Mouse (Mus musculus) midbrain, embryonic 14.5 days (tissue): ENCODE data around the gene Nat9. TPM values are rescaled to one million over a fixed set of nuclear protein-coding genes. Genes with fewer than 3 reads are reported as not detected.
A peak's percentile ranks its signal among the peaks of the same experiment; 100 is the strongest.

Experiments
- ATAC-seq: fragments of 200-750 bp; cut with Nextera tagmentation; 2 replicates; pipeline ENCODE4 v1.8.0; 2017; ENCODE audit warnings: moderate number of reproducible peaks, moderate library complexity; ENCODE audit not compliant: low FRiP score, low TSS enrichment
- DNase-seq: peaks from one replicate; pipeline ENCODE4 v3.0.0-alpha.2; 2015
- H3K27ac ChIP-seq: fragments of 300-500 bp; sonication (generic); replicated peaks from 2 replicates; pipeline ENCODE4 v1.5.1; 2014; ENCODE audit warnings: mild to moderate bottlenecking, low read depth, low read length, moderate library complexity
- H3K27me3 ChIP-seq: fragments of 300-500 bp; sonication (generic); 2 replicates; pipeline ENCODE4 v1.6.1; 2014; ENCODE audit warnings: low read length, control low read depth, mixed read lengths; ENCODE audit not compliant: control insufficient read depth, insufficient read depth
- H3K36me3 ChIP-seq: fragments of 300-500 bp; sonication (generic); 2 replicates; pipeline ENCODE4 v1.6.1; 2014; ENCODE audit warnings: low read length, control low read depth; ENCODE audit not compliant: control insufficient read depth, insufficient read depth
- H3K4me1 ChIP-seq: fragments of 300-500 bp; sonication (generic); 2 replicates; pipeline ENCODE4 v1.6.1; 2014; ENCODE audit warnings: mild to moderate bottlenecking, antibody characterized with exemption, low read length, control low read depth; ENCODE audit not compliant: control insufficient read depth, insufficient read depth
- H3K4me2 ChIP-seq: fragments of 300-500 bp; sonication (generic); 2 replicates; pipeline ENCODE4 v1.6.1; 2014; ENCODE audit warnings: mild to moderate bottlenecking, low read length, moderate library complexity
- H3K4me3 ChIP-seq: fragments of 300-500 bp; sonication (generic); replicated peaks from 2 replicates; pipeline ENCODE4 v1.5.1; 2014; ENCODE audit warnings: low read depth, low read length
- H3K9ac ChIP-seq: fragments of 300-500 bp; sonication (generic); replicated peaks from 2 replicates; pipeline ENCODE4 v1.6.1; 2014; ENCODE audit warnings: mild to moderate bottlenecking, low read length, moderate library complexity
- H3K9me3 ChIP-seq: fragments of 300-500 bp; sonication (generic); 2 replicates; pipeline ENCODE4 v1.6.1; 2016; ENCODE audit warnings: low read length, control low read depth, mixed read lengths; ENCODE audit not compliant: control insufficient read depth
- WGBS: fragments of 180-500 bp; shearing (Covaris S2); extraction: QIAGEN DNeasy Blood & Tissue Kit; methylation state at CpG from one replicate; pipeline ENCODE4 v1.1.7; 2014; 5-methylcytosine and 5-hydroxymethylcytosine counted together
- polyA plus RNA-seq: library from polyadenylated mRNA; unstranded; fragments of >200 nt; fragmentation: Nextera tagmentation; extraction: Ambion mirVana; gene quantifications from 2 replicates; pipeline ENCODE4 v1.2.1, GENCODE M21; 2014

The Nat9 gene
- polyA plus RNA-seq, 1 experiment from 2014 or later, result 17.4 TPM

DNA sequence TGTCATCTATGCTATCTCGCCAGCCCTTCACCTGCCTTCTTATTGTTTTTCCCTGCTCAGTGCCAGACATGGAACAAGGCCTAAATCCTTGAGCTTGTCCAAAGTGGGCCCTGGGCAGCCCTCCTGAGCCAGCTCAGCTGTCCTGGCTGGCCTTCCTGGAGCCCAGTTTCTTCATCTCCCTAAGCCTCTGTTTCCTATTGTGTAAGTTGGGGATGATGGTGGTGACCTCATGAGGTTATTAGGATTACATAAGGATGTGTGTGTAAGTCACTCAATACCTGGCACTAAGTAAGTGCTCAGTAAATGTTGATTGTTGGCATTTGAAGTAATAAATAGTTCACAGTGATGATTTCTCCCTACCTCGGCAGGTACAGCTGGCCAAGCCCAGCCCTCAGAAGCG lies 20.9 kb downstream of the Nat9 start:
- Histone ChIP-seq H3K4me1 (peaks cover 14% of the 10 kb centered on the region), H3K27ac (no peak overlapping the region), H3K4me3 (no peak overlapping the region), H3K9me3 (no peaks in the 10 kb centered on the region), H3K36me3 (no peaks in the 10 kb centered on the region), H3K4me2 (no peak overlapping the region), H3K9ac (no peak overlapping the region), H3K27me3 (peaks cover 36% of the 10 kb centered on the region)
- DNase-seq, result no peak
- WGBS, result 98% methylated on average over 3 of the region's 3 CpGs
- ATAC-seq, result no peak

DNA sequence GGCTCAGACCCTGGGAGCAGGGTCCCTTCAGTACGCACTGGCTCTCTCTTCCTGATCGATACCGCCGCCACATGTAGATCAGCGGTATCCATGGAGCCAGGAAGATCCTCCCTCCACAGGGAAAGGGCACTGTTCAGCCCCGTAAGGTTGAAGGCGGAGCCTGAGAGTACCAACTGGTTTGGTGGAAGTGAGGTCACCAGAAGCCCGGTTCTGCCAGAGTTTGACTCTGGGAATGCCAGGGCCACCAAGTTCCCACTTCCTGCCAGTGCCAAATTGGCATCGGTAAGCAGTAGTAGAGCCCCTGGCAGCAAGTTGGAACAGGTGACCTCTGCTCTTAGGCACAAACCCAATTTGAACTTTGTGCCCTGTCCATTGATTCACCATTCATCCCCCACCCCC lies 22.7 kb downstream of the Nat9 start:
- H3K27me3 ChIP-seq, result peaks cover 44% of the 10 kb centered on the region

DNA sequence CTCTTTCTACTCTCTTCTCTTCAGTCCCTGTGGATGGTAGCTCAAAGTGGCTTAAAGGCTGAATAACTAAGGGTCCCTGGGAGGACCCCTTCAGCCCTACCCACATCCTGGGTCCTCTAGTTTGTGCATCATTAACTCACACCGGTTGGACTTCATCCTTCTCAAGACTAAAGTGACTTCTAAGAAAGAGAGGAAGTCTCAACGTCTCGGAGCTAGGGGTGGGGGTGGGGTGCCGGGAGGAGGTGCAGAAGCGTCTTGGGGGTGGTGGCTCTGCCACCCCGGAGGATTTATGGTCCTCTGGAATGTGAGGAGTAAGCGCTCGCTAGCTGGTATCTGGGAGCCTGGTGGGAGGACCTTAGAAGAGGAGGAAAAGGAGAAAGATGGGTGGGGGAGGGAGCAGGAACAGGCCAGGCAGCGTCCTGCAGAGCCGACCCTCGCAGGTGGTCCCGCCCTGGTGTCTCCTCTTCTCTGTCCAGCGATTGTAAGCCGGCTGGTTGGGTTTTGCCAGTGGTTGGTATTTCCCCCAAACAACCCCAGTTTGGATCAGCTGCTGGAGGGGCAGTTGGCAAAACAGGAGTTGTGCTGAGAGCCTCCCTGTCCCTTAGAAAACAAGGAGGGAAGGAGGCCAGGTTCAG lies 23.2 kb downstream of the Nat9 start:
- WGBS, result under 1% methylated on average over 14 of the region's 14 CpGs
- DNase-seq (no peak), ATAC-seq (no peak)
- Histone ChIP-seq H3K27me3 (peaks cover 44% of the 10 kb centered on the region), H3K27ac (no peak overlapping the region), H3K36me3 (no peaks in the 10 kb centered on the region), H3K4me2 (peak overlapping the region; percentile 70), H3K4me3 (peak overlapping the region; percentile 48), H3K9ac (no peak overlapping the region; the same call in 1 of the 2 replicates), H3K9me3 (no peaks in the 10 kb centered on the region), H3K4me1 (peaks cover 14% of the 10 kb centered on the region)

More for the DNA sequence above, 22.7 kb downstream of the Nat9 start:
- no peaks in the 10 kb centered on the region for H3K36me3 ChIP-seq
- DNase-seq, result no peak
- H3K4me1 ChIP-seq, result peaks cover 14% of the 10 kb centered on the region
- ATAC-seq, result no peak
- no peaks in the 10 kb centered on the region for H3K9me3 ChIP-seq
- H3K27ac ChIP-seq, result no peak overlapping the region
- peak overlapping the region; percentile 48 for H3K4me3 ChIP-seq
- peak overlapping the region; percentile 70 for H3K4me2 ChIP-seq
- H3K9ac ChIP-seq, result no peak overlapping the region
- WGBS, result under 1% methylated on average over 9 of the region's 9 CpGs

DNA sequence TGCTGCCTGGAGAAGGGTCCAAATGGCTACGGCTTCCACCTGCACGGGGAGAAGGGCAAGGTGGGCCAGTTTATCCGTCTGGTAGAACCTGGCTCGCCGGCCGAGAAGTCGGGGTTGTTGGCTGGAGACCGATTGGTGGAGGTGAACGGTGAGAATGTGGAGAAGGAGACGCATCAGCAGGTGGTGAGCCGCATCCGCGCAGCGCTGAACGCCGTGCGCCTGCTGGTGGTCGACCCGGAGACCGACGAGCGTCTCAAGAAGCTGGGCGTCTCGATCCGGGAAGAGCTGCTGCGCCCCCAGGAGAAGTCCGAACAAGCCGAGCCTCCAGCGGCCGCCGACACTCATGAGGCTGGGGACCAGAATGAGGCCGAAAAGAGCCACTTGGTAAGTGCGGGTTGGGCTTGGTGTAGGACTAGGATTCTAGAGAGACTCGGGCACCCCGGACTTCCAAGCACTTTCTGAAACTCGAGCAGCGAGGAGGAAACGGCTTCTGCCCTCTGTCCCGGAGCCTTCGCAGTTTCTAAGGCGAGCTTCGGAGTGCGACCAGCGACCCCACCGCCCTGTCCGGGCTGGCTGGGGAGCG lies 24.0 kb downstream of the Nat9 start:
- ATAC-seq, result 0 out of 2 replicates have a peak, but pooled peaks have one; percentile 21
- Histone ChIP-seq H3K36me3 (no peaks in the 10 kb centered on the region), H3K27ac (no peak overlapping the region), H3K4me2 (peak overlapping the region; percentile 70), H3K4me3 (peak overlapping the region; percentile 48), H3K9ac (peak overlapping the region; percentile 45), H3K27me3 (peaks cover 44% of the 10 kb centered on the region), H3K9me3 (no peaks in the 10 kb centered on the region), H3K4me1 (peaks cover 14% of the 10 kb centered on the region)
- peak; percentile 76 for DNase-seq
- WGBS, result under 1% methylated on average over 47 of the region's 47 CpGs

DNA sequence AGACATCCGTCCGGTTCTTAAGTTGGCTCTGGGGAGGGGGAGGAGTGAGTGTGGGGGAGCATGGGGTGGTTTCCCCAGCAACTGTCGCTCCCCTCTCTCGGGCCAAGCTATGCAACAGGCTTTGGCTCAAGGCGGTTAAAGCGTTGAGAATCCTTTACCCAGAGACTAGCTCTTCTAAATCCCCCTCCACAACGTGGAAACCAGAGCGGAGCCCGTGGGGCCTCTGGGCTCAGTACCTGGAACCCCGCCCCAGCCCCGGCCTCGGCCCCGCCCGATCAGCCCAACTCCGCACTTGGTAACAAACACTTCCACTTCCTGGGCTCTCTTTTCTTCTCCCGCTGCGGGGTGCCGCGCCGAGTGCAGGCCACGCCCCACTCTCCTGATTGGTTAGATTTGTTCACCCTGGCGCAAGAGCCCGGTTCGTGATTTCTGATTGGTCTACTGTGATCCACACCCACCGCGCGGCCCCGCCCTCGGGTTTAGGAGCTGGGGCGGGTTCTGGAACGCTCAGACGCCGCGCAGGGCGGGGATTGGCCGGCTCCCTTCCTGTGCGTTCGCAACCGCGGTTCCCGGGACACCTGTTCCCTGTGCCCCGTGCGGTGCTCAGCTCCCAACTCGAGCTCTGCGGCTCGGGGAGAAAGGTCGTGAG lies 24.7 kb downstream of the Nat9 start, which contains the start of gene Slc9a3r1:
Slc9a3r1 (plus strand) TSS at position 510 of the 649 bp plus-strand sequence.
- peak; percentile 94 for DNase-seq
- under 1% methylated on average over 47 of the region's 47 CpGs for WGBS
- no peaks in the 10 kb centered on the region for H3K36me3 ChIP-seq

DNA sequence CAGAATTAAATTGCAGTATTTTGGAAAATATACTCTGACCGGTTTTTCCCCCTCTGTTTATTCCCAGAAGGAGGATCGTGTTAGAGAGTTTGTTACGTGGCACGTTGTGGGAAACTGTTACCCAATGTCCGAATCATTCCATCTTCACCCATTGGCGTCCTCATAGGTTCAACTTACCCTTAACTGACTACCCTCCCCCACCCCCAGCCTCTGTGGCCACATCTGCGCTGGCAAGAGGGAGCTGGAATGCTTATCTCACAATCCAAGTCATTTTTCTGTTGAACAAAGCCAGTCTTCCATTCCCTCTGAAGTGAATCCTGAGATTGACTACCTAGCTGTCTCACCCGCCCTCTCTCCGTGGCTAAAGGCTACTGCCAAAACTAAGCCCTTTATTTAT lies 25.5 kb downstream of the Nat9 start:
- Histone ChIP-seq H3K36me3 (no peaks in the 10 kb centered on the region), H3K4me1 (peaks cover 14% of the 10 kb centered on the region), H3K9ac (no peak overlapping the region), H3K27ac (no peak overlapping the region), H3K9me3 (no peaks in the 10 kb centered on the region), H3K4me3 (no peak overlapping the region), H3K27me3 (peaks cover 44% of the 10 kb centered on the region), H3K4me2 (peak overlapping the region; percentile 70)
- no peak for ATAC-seq
- no peak for DNase-seq
- WGBS, result 22% methylated on average over 9 of the region's 9 CpGs

More for the DNA sequence above, 24.7 kb downstream of the Nat9 start, which contains the start of gene Slc9a3r1:
- H3K27ac ChIP-seq, result no peak within 1 kb of the TSS; the same call in 1 of the 2 replicates
- H3K27me3 ChIP-seq, result peaks cover 44% of the 10 kb centered on the region
- peak; percentile 92 for ATAC-seq
- H3K4me3 ChIP-seq, result peak within 1 kb of the TSS; percentile 48
- H3K9ac ChIP-seq, result peak within 1 kb of the TSS; percentile 45
- H3K4me1 ChIP-seq, result peaks cover 14% of the 10 kb centered on the region
- peak within 1 kb of the TSS; percentile 70 for H3K4me2 ChIP-seq
- no peaks in the 10 kb centered on the region for H3K9me3 ChIP-seq

DNA sequence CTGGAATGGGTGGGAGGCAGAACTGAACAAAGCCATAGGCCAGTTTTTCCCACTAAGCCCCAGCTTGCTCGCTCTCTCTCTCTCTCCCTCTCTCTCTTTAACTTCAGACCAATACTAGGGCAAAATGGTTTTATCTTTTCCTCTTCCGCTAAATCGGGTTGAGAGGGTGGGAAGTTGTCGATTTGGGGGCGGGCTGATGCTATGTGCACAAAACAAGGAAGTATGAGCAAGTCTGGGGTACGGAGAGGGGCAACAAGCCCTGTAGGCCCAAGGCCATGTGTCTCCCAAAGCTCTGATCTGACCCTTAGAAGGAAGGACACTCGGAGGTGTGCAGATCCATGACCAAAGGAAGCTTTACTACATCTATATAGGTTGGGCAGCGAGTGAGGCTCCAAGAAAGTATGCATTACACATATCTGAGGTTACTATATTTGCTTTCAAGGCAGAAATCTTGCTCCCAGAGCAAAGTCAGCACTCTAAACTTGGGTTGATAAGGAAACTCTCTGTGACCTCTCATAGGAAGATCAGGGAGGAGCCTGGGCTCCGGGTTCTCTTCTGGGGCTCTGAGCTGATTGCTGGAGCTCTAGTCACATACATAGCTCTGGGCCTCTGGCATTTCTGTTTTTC lies 26.0 kb downstream of the Nat9 start:
- H3K36me3 ChIP-seq, result no peaks in the 10 kb centered on the region
- H3K27ac ChIP-seq, result no peak overlapping the region
- H3K27me3 ChIP-seq, result peaks cover 44% of the 10 kb centered on the region
- DNase-seq (no peak), ATAC-seq (no peak)
- no peaks in the 10 kb centered on the region for H3K9me3 ChIP-seq
- 63% methylated on average over 9 of the region's 9 CpGs for WGBS
- peaks cover 14% of the 10 kb centered on the region for H3K4me1 ChIP-seq
- H3K4me2 ChIP-seq, result no peak overlapping the region
- H3K9ac ChIP-seq, result no peak overlapping the region
- no peak overlapping the region for H3K4me3 ChIP-seq

DNA sequence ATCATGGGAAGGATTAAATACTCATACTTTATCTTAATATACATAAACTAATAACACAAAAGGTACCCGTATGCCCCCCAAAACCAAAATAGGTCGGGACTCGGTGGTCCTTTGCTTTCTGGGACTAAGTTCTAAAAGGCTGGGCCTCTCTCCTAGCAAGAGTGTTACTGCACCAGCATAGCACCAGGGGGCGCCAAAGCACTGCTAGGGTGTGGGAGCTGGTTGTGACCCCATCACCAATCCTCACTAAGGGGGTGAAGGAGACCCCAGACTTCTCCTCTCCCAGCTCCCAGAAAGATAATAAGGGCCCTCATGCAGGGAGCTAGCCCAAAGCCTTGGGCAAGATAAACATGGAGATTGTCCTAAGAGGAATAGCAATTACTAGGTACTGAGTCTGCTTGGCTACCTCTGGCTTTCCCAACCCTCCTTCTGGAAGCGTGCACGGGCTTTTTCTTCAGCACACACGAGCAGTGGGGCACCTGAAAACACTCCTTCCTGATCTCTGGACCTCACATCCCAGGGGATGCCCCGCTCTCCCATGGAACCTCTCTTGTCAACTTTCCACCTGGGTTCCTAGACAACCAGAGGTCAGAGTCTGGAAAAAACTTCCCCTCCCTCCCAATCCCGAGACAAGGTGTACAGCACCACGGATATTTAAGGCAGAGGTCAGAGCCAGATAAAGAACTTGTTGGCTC lies 26.6 kb downstream of the Nat9 start:
- WGBS, result 30% methylated on average over 10 of the region's 10 CpGs
- Histone ChIP-seq H3K4me3 (no peak overlapping the region), H3K9me3 (no peaks in the 10 kb centered on the region), H3K4me1 (peaks cover 14% of the 10 kb centered on the region), H3K9ac (no peak overlapping the region), H3K4me2 (no peak overlapping the region), H3K27ac (no peak overlapping the region), H3K36me3 (no peaks in the 10 kb centered on the region), H3K27me3 (peaks cover 44% of the 10 kb centered on the region)
- peak; percentile 80 for DNase-seq
- ATAC-seq, result no peak
